Mouse (Mus musculus) gastrocnemius, postnatal 25 days (tissue): Measurements from ENCODE around the gene Tpm3. TPM values are rescaled to one million over a fixed set of nuclear protein-coding genes. Genes with fewer than 3 reads are reported as not detected.

Source experiments
- DNase-seq: peaks from one replicate; pipeline ENCODE4 v3.0.0; 2022
- microRNA-seq, 2 experiments: library from miRNA; unstranded; fragments of <30 nt; microRNA quantifications; one replicate each; pipeline ENCODE4 v1.2.0; 2021; ENCODE audit warnings: borderline replicate concordance in 2 of 2
- total RNA-seq, 2 experiments: library from RNA; stranded (reverse); gene quantifications; 1 replicate in 1 of 2; 2 replicates in 1 of 2; pipeline ENCODE4 v1.2.3; 2021

Gene Tpm3
- total RNA-seq, 2 experiments from 2014 or later: 133 to 716 TPM

DNA sequence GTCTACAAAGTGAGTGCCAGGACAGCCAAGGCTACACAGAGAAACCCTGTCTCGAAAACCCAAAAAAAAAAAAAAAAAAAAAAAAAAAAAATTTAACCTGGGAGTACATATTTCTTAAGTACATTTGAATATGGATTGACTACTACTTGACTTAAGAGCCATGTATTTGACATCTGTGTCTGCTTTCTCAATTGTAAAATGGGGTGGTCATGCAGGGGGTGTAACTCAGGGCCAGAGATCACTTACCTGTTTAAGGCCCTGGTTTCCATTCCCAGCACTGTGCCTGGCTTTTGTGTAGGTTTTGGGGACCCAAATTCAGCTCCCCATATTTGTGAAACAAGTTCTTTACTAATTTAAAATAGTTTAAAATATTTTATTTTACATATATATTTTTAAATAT, 65.2 kb downstream of the Tpm3 start:
- DNase-seq: no peak

DNA sequence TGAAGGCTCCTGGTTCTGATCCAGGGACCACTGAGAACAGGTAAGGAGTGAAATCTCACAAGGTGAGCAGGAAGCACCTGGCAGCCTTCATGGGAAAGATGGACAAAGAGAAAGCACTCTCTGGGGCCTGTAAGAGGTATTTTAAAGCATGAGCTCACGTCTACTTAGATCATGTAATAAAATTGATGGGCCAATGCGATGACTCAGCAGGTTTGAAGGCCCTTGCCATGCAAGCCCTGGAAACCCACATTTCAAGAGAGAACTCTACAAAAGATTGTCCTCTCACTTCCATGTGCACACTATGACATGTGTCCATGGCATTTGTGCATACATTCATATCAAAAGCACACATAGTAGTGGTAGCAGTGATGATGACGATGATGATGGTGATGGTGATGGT, 67.5 kb downstream of the Tpm3 start:
- DNase-seq: no peak

DNA sequence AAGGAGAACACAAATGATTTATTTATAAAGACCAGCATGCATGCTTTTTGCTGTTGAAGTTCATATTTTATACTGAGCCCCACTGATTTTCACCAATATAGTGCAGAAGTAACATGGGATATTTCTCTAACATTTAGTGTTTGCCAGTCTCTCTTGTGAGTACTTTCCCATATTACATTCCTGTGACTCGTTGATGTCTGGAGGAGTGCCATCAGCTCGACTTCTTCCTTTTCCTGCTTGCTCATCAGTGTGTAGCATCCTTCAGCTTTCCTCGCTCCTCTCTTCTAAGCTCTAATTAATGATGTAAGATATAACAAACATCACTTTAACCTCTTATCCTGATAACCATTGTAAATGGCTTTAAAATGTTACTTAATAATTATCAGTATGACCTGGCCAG, 73.0 kb downstream of the Tpm3 start:
- DNase-seq: no peak

DNA sequence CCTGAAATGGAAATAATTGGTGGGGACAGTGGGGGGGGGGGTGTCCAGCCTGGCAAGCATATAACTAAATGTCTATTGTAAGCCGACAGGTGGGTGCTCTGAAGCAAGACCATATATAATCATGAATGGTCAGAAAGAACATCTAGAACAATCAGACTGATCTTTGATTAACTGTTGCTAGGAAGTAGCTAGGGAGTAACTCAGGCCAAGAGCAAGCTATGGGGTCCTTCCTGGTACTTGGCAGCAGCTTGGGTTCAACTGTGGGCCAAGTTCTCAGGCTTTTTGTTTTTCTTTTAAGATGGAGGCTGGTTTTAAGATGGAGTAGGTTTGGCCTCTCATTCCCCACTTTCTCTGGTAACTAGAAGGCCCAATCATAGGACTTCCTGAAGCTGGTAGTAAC, 74.2 kb downstream of the Tpm3 start:
- no peak for DNase-seq

Small RNAs within 50 kb of the gene (microRNA-seq; reads per million reads assigned to microRNA genes)
- 36.1 to 62.5 reads per million in 2 experiments for gene Mir190b

Other genes starting within 250 kb of the Tpm3 start
- gene She, start 241.3 kb upstream of the Tpm3 start, total RNA-seq: 1 to 10 TPM; 4.2 to 5.0 TPM
- gene Il6ra, start 159.5 kb upstream of the Tpm3 start, total RNA-seq: 1 to 10 TPM; 3.1 to 4.2 TPM
- 10 to 100 TPM; 14.1 to 15.1 TPM for gene Atp8b2, start 109.1 kb upstream of the Tpm3 start, total RNA-seq
- 10 to 100 TPM; 44.7 to 54.8 TPM for gene Hax1, start 73.9 kb upstream of the Tpm3 start, total RNA-seq
- 10 to 100 TPM; 84.1 to 84.9 TPM for gene 4933434E20Rik, start 21.0 kb upstream of the Tpm3 start, total RNA-seq
- gene Ubap2l, start 20.0 kb upstream of the Tpm3 start, total RNA-seq: 10 to 100 TPM; 79.1 to 79.3 TPM
- under 1 TPM; 0.05 to 0.08 TPM for gene Nup210l, start 31.5 kb downstream of the Tpm3 start, total RNA-seq
- gene Rps27, start 141.0 kb downstream of the Tpm3 start, total RNA-seq: 100 to 1,000 TPM; 823 to 860 TPM
- gene Rab13, start 141.0 kb downstream of the Tpm3 start, total RNA-seq: 1 to 10 TPM; 7.1 to 8.8 TPM
- gene Jtb, start 158.9 kb downstream of the Tpm3 start, total RNA-seq: 10 to 100 TPM; 54.3 to 56.9 TPM
- gene Creb3l4, start 170.9 kb downstream of the Tpm3 start, total RNA-seq: under 1 TPM in 1 of 2 experiments, not detected in 1; 0.35 TPM
- 10 to 100 TPM; 49.6 to 54.7 TPM for gene Slc39a1, start 175.5 kb downstream of the Tpm3 start, total RNA-seq
- 10 to 100 TPM; 13.9 to 16.9 TPM for gene Crtc2, start 181.5 kb downstream of the Tpm3 start, total RNA-seq
- 10 to 100 TPM; 71.3 to 76.9 TPM for gene Dennd4b, start 192.5 kb downstream of the Tpm3 start, total RNA-seq
- 10 to 100 TPM; 37.2 to 40.0 TPM for gene Gatad2b, start 220.5 kb downstream of the Tpm3 start, total RNA-seq